Mouse (Mus musculus): ENCODE measurements around the gene Usp19.

- TF ChIP-seq CTCF (IDR thresholded peaks at IDR 0.05; ENCODE audit: borderline replicate concordance, control insufficient read depth, extremely low read depth, insufficient read depth, low read length, poor library complexity) = no peak
- TF ChIP-seq POLR2A (IDR thresholded peaks at IDR 0.05; ENCODE audit: control insufficient read depth, extremely low read depth, insufficient read depth, low read length, poor library complexity) = no peak
These were observed 28.2 kb upstream of the Usp19 start for GRCm38 (mm10) chr9:108462192-108462591.

Data from thymus, adult 2 months (tissue).